In genomic region chr2:161516921-161517320, GRCm38 (mm10) we compare ENCODE assay signal across 9 mouse cellular contexts.
DNase-seq lines count a peak whose midpoint lies in the region; ATAC-seq and TF ChIP-seq lines count a peak whose summit lies in the region.
"Had no signal": no experiment of that assay in that cellular context is flagged by ENCODE, and none has a peak within 500 bp of the region (broad histone marks: within the 10 kb centered on the region; RNA-seq: fewer than 3 reads in every experiment).

No protein-coding gene starts in this region.

- H3K27me3 ChIP-seq in forebrain, embryonic 13.5 days: 0 out of 2 replicates have a peak, but pooled peaks cover 4% of the 10 kb centered on the region
- 0 out of 2 replicates have a peak, but pooled peaks cover 3% of the 10 kb centered on the region for H3K27me3 ChIP-seq in forebrain, embryonic 12.5 days
- no peaks in the 10 kb centered on the region for H3K27me3 ChIP-seq in heart, embryonic 11.5 days (ENCODE audit: control insufficient read depth, insufficient read depth, low read length)
- H3K27me3 ChIP-seq in stomach, postnatal 0 days (ENCODE audit: control insufficient read depth, insufficient read depth, low read length): no peaks in the 10 kb centered on the region

- peak; percentile 55 for DNase-seq in urinary bladder, postnatal 14 days (ENCODE audit: low spot score)
- no peak for DNase-seq in urinary bladder, postnatal 4 days (ENCODE audit: low spot score in 2 of 2)
- DNase-seq in layer of hippocampus, postnatal 25 days (ENCODE audit: extremely low spot score in 1 of 2, low spot score in 1 of 2): peak; percentile 31 to 86
- peak; percentile 87 for DNase-seq in right cerebral cortex, postnatal 4 days
- DNase-seq in stomach, postnatal 0 days (ENCODE audit: low spot score): no peak

- peaks cover 12% of the 10 kb centered on the region for H3K4me1 ChIP-seq in forebrain, embryonic 13.5 days
- H3K4me1 ChIP-seq in forebrain, embryonic 12.5 days: no peaks in the 10 kb centered on the region
- no peaks in the 10 kb centered on the region for H3K4me1 ChIP-seq in heart, embryonic 11.5 days (ENCODE audit: control insufficient read depth, insufficient read depth, low read length)
- no peaks in the 10 kb centered on the region for H3K4me1 ChIP-seq in stomach, postnatal 0 days (replicated peaks; ENCODE audit: control insufficient read depth, insufficient read depth)

- H3K36me3 ChIP-seq in forebrain, embryonic 13.5 days (ENCODE audit: poor library complexity, severe bottlenecking): no peaks in the 10 kb centered on the region
- H3K36me3 ChIP-seq in forebrain, embryonic 12.5 days (replicated peaks): no peaks in the 10 kb centered on the region
- H3K36me3 ChIP-seq in heart, embryonic 11.5 days (ENCODE audit: control insufficient read depth, insufficient read depth, low read length): no peaks in the 10 kb centered on the region
- H3K36me3 ChIP-seq in stomach, postnatal 0 days (ENCODE audit: control insufficient read depth, insufficient read depth, low read length): no peaks in the 10 kb centered on the region

- no peak overlapping the region for H3K9ac ChIP-seq in forebrain, embryonic 13.5 days
- H3K9ac ChIP-seq in forebrain, embryonic 12.5 days: no peak overlapping the region
- H3K9ac ChIP-seq in heart, embryonic 11.5 days (ENCODE audit: low read depth, low read length): no peak overlapping the region
- H3K9ac ChIP-seq in stomach, postnatal 0 days (ENCODE audit: low read length): no peak overlapping the region
- H3K9ac ChIP-seq: liver, embryonic 14.5 days had no signal

- TF ChIP-seq CTCF in stomach, postnatal 0 days (IDR thresholded peaks at IDR 0.05; ENCODE audit: low read depth): no peak

- H3K27ac ChIP-seq in forebrain, embryonic 13.5 days: no peak overlapping the region
- H3K27ac ChIP-seq in forebrain, embryonic 12.5 days: no peak overlapping the region
- no peak overlapping the region for H3K27ac ChIP-seq in heart, embryonic 11.5 days (ENCODE audit: low read depth, low read length)
- H3K27ac ChIP-seq in stomach, postnatal 0 days (replicated peaks): no peak overlapping the region
- H3K27ac ChIP-seq: liver, embryonic 14.5 days had no signal

- no peaks in the 10 kb centered on the region for H3K9me3 ChIP-seq in forebrain, embryonic 13.5 days (replicated peaks)
- no peaks in the 10 kb centered on the region for H3K9me3 ChIP-seq in forebrain, embryonic 12.5 days
- H3K9me3 ChIP-seq in heart, embryonic 11.5 days (replicated peaks; ENCODE audit: control insufficient read depth, low read length): no peaks in the 10 kb centered on the region
- no peaks in the 10 kb centered on the region for H3K9me3 ChIP-seq in stomach, postnatal 0 days (ENCODE audit: control insufficient read depth, low read length)

- TF ChIP-seq EP300 in stomach, postnatal 0 days (optimal IDR thresholded peaks at IDR 0.05): no peak

- ATAC-seq in forebrain, embryonic 13.5 days: no peak
- ATAC-seq in forebrain, embryonic 12.5 days (ENCODE audit: low FRiP score): no peak
- no peak for ATAC-seq in heart, embryonic 11.5 days (replicated peaks; ENCODE audit: insufficient number of reproducible peaks, low FRiP score, low TSS enrichment)
- ATAC-seq in stomach, postnatal 0 days (ENCODE audit: low FRiP score, low TSS enrichment): no peak

- H3K4me2 ChIP-seq in forebrain, embryonic 13.5 days: 0 out of 2 replicates have a peak overlapping the region, but pooled peaks have one; percentile 12
- H3K4me2 ChIP-seq in forebrain, embryonic 12.5 days: no peak overlapping the region
- H3K4me2 ChIP-seq in heart, embryonic 11.5 days: no peak overlapping the region
- no peak overlapping the region for H3K4me2 ChIP-seq in stomach, postnatal 0 days (replicated peaks; ENCODE audit: low read depth)

- WGBS in forebrain, embryonic 13.5 days: 27% methylated on average over 5 of the region's 5 CpGs
- WGBS in forebrain, embryonic 12.5 days: 51% methylated on average over 5 of the region's 5 CpGs
- 57% methylated on average over 5 of the region's 5 CpGs for WGBS in heart, embryonic 11.5 days (ENCODE audit: insufficient replicate concordance)
- 26% methylated on average over 5 of the region's 5 CpGs for WGBS in stomach, postnatal 0 days

- no peak overlapping the region for H3K4me3 ChIP-seq in forebrain, embryonic 13.5 days
- H3K4me3 ChIP-seq in forebrain, embryonic 12.5 days (replicated peaks): no peak overlapping the region
- no peak overlapping the region for H3K4me3 ChIP-seq in heart, embryonic 11.5 days (ENCODE audit: low read depth, low read length)
- H3K4me3 ChIP-seq in stomach, postnatal 0 days (ENCODE audit: low read depth, low read length): no peak overlapping the region

Comparison
In these comparisons a context has a peak if more than half of its experiments do, and no peak if none do; other contexts are left out.
1. DNase-seq: peak in urinary bladder, postnatal 14 days (single experiment), layer of hippocampus, postnatal 25 days (2 of 2) and right cerebral cortex, postnatal 4 days (single experiment); none in urinary bladder, postnatal 4 days (0 of 2) and stomach, postnatal 0 days (single experiment).